Mouse (Mus musculus) lung, postnatal 0 days (tissue): ENCODE data around the gene Nr2e1.

Experiments
- CTCF ChIP-seq: IDR thresholded peaks from 2 replicates; pipeline ENCODE4 v1.5.1; 2016; ENCODE audit warnings: antibody characterized with exemption, mild to moderate bottlenecking
- EP300 ChIP-seq: IDR thresholded peaks from 2 replicates; pipeline ENCODE4 v1.6.1; 2016; ENCODE audit warnings: antibody characterized with exemption, mild to moderate bottlenecking, control low read depth

DNA sequence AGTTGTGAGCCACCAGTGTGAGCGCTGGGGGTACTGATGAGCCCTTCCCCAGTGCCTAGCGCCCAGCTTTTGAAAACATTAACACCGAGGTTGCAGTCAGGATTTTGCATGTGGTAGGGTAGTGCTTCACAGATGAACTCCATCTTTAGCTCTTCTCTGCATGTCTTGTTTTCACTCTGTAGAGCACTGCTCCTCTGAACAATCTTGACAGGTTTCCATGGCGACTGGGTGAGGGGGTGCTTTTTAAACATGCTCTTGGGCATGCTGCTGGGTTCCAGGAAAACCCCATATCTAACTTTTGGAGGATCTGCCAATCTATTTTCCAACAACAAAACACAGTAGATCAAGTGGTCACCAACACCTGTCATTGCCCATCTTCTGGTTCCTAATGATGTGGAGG is 23.3 kb upstream of the Nr2e1 start:
- TF ChIP-seq EP300: no peak
- TF ChIP-seq CTCF: no peak
